Mouse (Mus musculus) stomach, embryonic 15.5 days (tissue): ENCODE results near the gene Fam185a. TPM values are rescaled to one million over a fixed set of nuclear protein-coding genes. Genes with fewer than 3 reads are reported as not detected.
A peak's percentile ranks its signal among the peaks of the same experiment; 100 is the strongest.

Experiments
- ATAC-seq: fragments of 200-750 bp; cut with Nextera tagmentation; 2 replicates; pipeline ENCODE4 v1.8.0; 2017; ENCODE audit warnings: low read depth, moderate number of reproducible peaks, moderate TSS enrichment; ENCODE audit not compliant: insufficient read depth, low FRiP score
- H3K27ac ChIP-seq: fragments of 300-500 bp; sonication (generic); 2 replicates; pipeline ENCODE4 v1.5.1; 2015; ENCODE audit warnings: mild to moderate bottlenecking, inconsistent platforms
- H3K27me3 ChIP-seq: fragments of 300-500 bp; sonication (generic); replicated peaks from 2 replicates; pipeline ENCODE4 v1.6.1; 2015; ENCODE audit warnings: inconsistent platforms
- H3K36me3 ChIP-seq: fragments of 300-500 bp; sonication (generic); 2 replicates; pipeline ENCODE4 v1.6.1; 2015; ENCODE audit warnings: inconsistent platforms
- H3K4me1 ChIP-seq: fragments of 300-500 bp; sonication (generic); 2 replicates; pipeline ENCODE4 v1.6.1; 2015; ENCODE audit warnings: inconsistent platforms
- H3K4me2 ChIP-seq: fragments of 300-500 bp; sonication (generic); 2 replicates; pipeline ENCODE4 v1.6.1; 2015; ENCODE audit warnings: mild to moderate bottlenecking, inconsistent platforms
- H3K4me3 ChIP-seq: fragments of 300-500 bp; sonication (generic); replicated peaks from 2 replicates; pipeline ENCODE4 v1.5.1; 2015; ENCODE audit warnings: inconsistent platforms
- H3K9ac ChIP-seq: fragments of 300-500 bp; sonication (generic); 2 replicates; pipeline ENCODE4 v1.6.1; 2015; ENCODE audit warnings: inconsistent platforms
- H3K9me3 ChIP-seq: fragments of 300-500 bp; sonication (generic); 2 replicates; pipeline ENCODE4 v1.6.1; 2016; ENCODE audit warnings: inconsistent platforms
- WGBS: fragments of 180-500 bp; shearing (Covaris S2); methylation state at CpG from one replicate; pipeline ENCODE4 v1.1.7; 2015; 5-methylcytosine and 5-hydroxymethylcytosine counted together
- polyA plus RNA-seq: library from polyadenylated mRNA; unstranded; fragments of >200 nt; fragmentation: Nextera tagmentation; extraction: Ambion mirVana; gene quantifications from 2 replicates; pipeline ENCODE4 v1.2.1, GENCODE M21; 2015

Gene Fam185a
- polyA plus RNA-seq, 1 experiment from 2014 or later = 8.8 TPM

- H3K27me3 ChIP-seq = no peaks in the 10 kb centered on the region
- WGBS = 89% methylated on average over 8 of the region's 8 CpGs
Observed at GRCm38 (mm10) chr5:21485197-21485829, 60.6 kb downstream of the Fam185a start.

GRCm38 (mm10) chr5:21486798-21487197, 62.0 kb downstream of the Fam185a start:
- no peak for ATAC-seq
- Histone ChIP-seq H3K4me1 (peaks cover 9% of the 10 kb centered on the region; the same call in 1 of the 2 replicates), H3K9ac (no peak overlapping the region), H3K27ac (no peak overlapping the region), H3K9me3 (no peaks in the 10 kb centered on the region), H3K4me3 (no peak overlapping the region), H3K27me3 (no peaks in the 10 kb centered on the region), H3K36me3 (no peaks in the 10 kb centered on the region), H3K4me2 (no peak overlapping the region)
- 33% methylated on average over 5 of the region's 5 CpGs for WGBS

More at GRCm38 (mm10) chr5:21485197-21485829, 60.6 kb downstream of the Fam185a start:
- H3K9ac ChIP-seq = no peak overlapping the region
- H3K27ac ChIP-seq = no peak overlapping the region
- H3K9me3 ChIP-seq = no peaks in the 10 kb centered on the region
- H3K4me3 ChIP-seq = no peak overlapping the region
- H3K36me3 ChIP-seq = no peaks in the 10 kb centered on the region
- H3K4me1 ChIP-seq = peaks cover 9% of the 10 kb centered on the region; the same call in 1 of the 2 replicates
- H3K4me2 ChIP-seq = no peak overlapping the region
- ATAC-seq = no peak

- Histone ChIP-seq H3K4me3 (no peak overlapping the region), H3K36me3 (no peaks in the 10 kb centered on the region), H3K9me3 (no peaks in the 10 kb centered on the region), H3K27me3 (no peaks in the 10 kb centered on the region), H3K4me1 (peaks cover 9% of the 10 kb centered on the region; the same call in 1 of the 2 replicates), H3K4me2 (no peak overlapping the region), H3K27ac (peak overlapping the region; percentile 67; the same call in 1 of the 2 replicates), H3K9ac (no peak overlapping the region)
- 49% methylated on average over 3 of the region's 3 CpGs for WGBS
- ATAC-seq = no peak
Observed at GRCm38 (mm10) chr5:21487306-21487705, 62.5 kb downstream of the Fam185a start.

GRCm38 (mm10) chr5:21487716-21488115, 63.0 kb downstream of the Fam185a start:
- H3K4me1 ChIP-seq = peaks cover 9% of the 10 kb centered on the region; the same call in 1 of the 2 replicates
- H3K4me2 ChIP-seq = no peak overlapping the region
- no peak for ATAC-seq
- no peak overlapping the region for H3K4me3 ChIP-seq
- H3K9ac ChIP-seq = no peak overlapping the region
- no peak overlapping the region; the same call in 1 of the 2 replicates for H3K27ac ChIP-seq
- no peaks in the 10 kb centered on the region for H3K9me3 ChIP-seq
- no peaks in the 10 kb centered on the region for H3K27me3 ChIP-seq
- H3K36me3 ChIP-seq = no peaks in the 10 kb centered on the region
- 85% methylated on average over 3 of the region's 3 CpGs for WGBS

GRCm38 (mm10) chr5:21488506-21488905, 63.7 kb downstream of the Fam185a start:
- peak overlapping the region; percentile 35; the same call in 1 of the 2 replicates for H3K27ac ChIP-seq
- no peak overlapping the region for H3K9ac ChIP-seq
- no peaks in the 10 kb centered on the region for H3K9me3 ChIP-seq
- H3K4me1 ChIP-seq = peaks cover 9% of the 10 kb centered on the region; the same call in 1 of the 2 replicates
- ATAC-seq = no peak
- no peaks in the 10 kb centered on the region for H3K27me3 ChIP-seq
- 75% methylated on average over 5 of the region's 5 CpGs for WGBS
- H3K4me3 ChIP-seq = no peak overlapping the region
- H3K36me3 ChIP-seq = no peaks in the 10 kb centered on the region
- H3K4me2 ChIP-seq = no peak overlapping the region

GRCm38 (mm10) chr5:21489135-21489534, 64.4 kb downstream of the Fam185a start:
- H3K27ac ChIP-seq = 0 out of 2 replicates have a peak overlapping the region, but pooled peaks have one; percentile 35
- no peak for ATAC-seq
- no peaks in the 10 kb centered on the region for H3K36me3 ChIP-seq
- H3K9me3 ChIP-seq = no peaks in the 10 kb centered on the region
- H3K27me3 ChIP-seq = no peaks in the 10 kb centered on the region
- H3K4me1 ChIP-seq = peaks cover 9% of the 10 kb centered on the region; the same call in 1 of the 2 replicates
- no peak overlapping the region for H3K4me2 ChIP-seq
- H3K9ac ChIP-seq = no peak overlapping the region
- WGBS = 56% methylated on average over 4 of the region's 4 CpGs
- no peak overlapping the region for H3K4me3 ChIP-seq

- H3K9ac ChIP-seq = no peak overlapping the region
- WGBS = 86% methylated on average over 2 of the region's 2 CpGs
- H3K4me1 ChIP-seq = peaks cover 9% of the 10 kb centered on the region; the same call in 1 of the 2 replicates
- no peak overlapping the region for H3K4me2 ChIP-seq
- H3K9me3 ChIP-seq = no peaks in the 10 kb centered on the region
- no peaks in the 10 kb centered on the region for H3K27me3 ChIP-seq
- H3K36me3 ChIP-seq = no peaks in the 10 kb centered on the region
- no peak overlapping the region for H3K27ac ChIP-seq
- ATAC-seq = no peak
- H3K4me3 ChIP-seq = no peak overlapping the region
Observed at GRCm38 (mm10) chr5:21491469-21491868, 66.7 kb downstream of the Fam185a start.

GRCm38 (mm10) chr5:21492213-21492612, 67.5 kb downstream of the Fam185a start:
- WGBS = 79% methylated on average over 3 of the region's 3 CpGs

GRCm38 (mm10) chr5:21493294-21493999, 68.7 kb downstream of the Fam185a start:
- Histone ChIP-seq H3K9ac (no peak overlapping the region), H3K36me3 (no peaks in the 10 kb centered on the region), H3K9me3 (no peaks in the 10 kb centered on the region), H3K27ac (no peak overlapping the region), H3K4me2 (no peak overlapping the region), H3K4me3 (no peak overlapping the region), H3K4me1 (peaks cover 5% of the 10 kb centered on the region; the same call in 1 of the 2 replicates), H3K27me3 (no peaks in the 10 kb centered on the region)
- 79% methylated on average over 8 of the region's 8 CpGs for WGBS
- no peak for ATAC-seq

More at GRCm38 (mm10) chr5:21492213-21492612, 67.5 kb downstream of the Fam185a start:
- H3K4me2 ChIP-seq = no peak overlapping the region
- no peaks in the 10 kb centered on the region for H3K27me3 ChIP-seq
- H3K27ac ChIP-seq = no peak overlapping the region
- no peak overlapping the region for H3K9ac ChIP-seq
- peaks cover 9% of the 10 kb centered on the region; the same call in 1 of the 2 replicates for H3K4me1 ChIP-seq
- no peaks in the 10 kb centered on the region for H3K36me3 ChIP-seq
- ATAC-seq = no peak
- no peaks in the 10 kb centered on the region for H3K9me3 ChIP-seq
- H3K4me3 ChIP-seq = no peak overlapping the region

GRCm38 (mm10) chr5:21494781-21495180, 70.0 kb downstream of the Fam185a start:
- Histone ChIP-seq H3K4me2 (no peak overlapping the region), H3K9me3 (no peaks in the 10 kb centered on the region), H3K9ac (no peak overlapping the region), H3K27me3 (no peaks in the 10 kb centered on the region), H3K4me3 (no peak overlapping the region), H3K4me1 (0 out of 2 replicates have a peak, but pooled peaks cover 7% of the 10 kb centered on the region), H3K27ac (no peak overlapping the region), H3K36me3 (no peaks in the 10 kb centered on the region)
- no peak for ATAC-seq
- WGBS = 45% methylated on average over 3 of the region's 3 CpGs

- Histone ChIP-seq H3K4me1 (peaks cover 15% of the 10 kb centered on the region; the same call in 1 of the 2 replicates), H3K36me3 (no peaks in the 10 kb centered on the region), H3K27ac (peak overlapping the region; percentile 9; the same call in 1 of the 2 replicates), H3K9me3 (no peaks in the 10 kb centered on the region), H3K9ac (no peak overlapping the region), H3K4me2 (no peak overlapping the region), H3K27me3 (no peaks in the 10 kb centered on the region), H3K4me3 (no peak overlapping the region)
- 0 out of 2 replicates have a peak, but pooled peaks have one; percentile 7 for ATAC-seq
- 69% methylated on average over 6 of the region's 6 CpGs for WGBS
Observed at GRCm38 (mm10) chr5:21496321-21496720, 71.6 kb downstream of the Fam185a start.

- Histone ChIP-seq H3K4me2 (no peak overlapping the region), H3K27me3 (no peaks in the 10 kb centered on the region), H3K9me3 (no peaks in the 10 kb centered on the region), H3K27ac (no peak overlapping the region), H3K4me1 (peaks cover 15% of the 10 kb centered on the region; the same call in 1 of the 2 replicates), H3K9ac (no peak overlapping the region), H3K36me3 (no peaks in the 10 kb centered on the region), H3K4me3 (no peak overlapping the region)
- 56% methylated on average over 3 of the region's 3 CpGs for WGBS
- no peak for ATAC-seq
Observed at GRCm38 (mm10) chr5:21496881-21497280, 72.1 kb downstream of the Fam185a start.
